Mouse (Mus musculus): ENCODE data around the gene Gtf3c5.

Gtf3c5 gene

GRCm38 (mm10) chr2:28583651-28584050 lies at the start of gene Gtf3c5:
Gene Gtf3c5 (minus strand): TSS chr2:28583751.
- no peak for DNase-seq (ENCODE audit: inconsistent age in 2 of 2, low spot score in 1 of 2)

DNA sequence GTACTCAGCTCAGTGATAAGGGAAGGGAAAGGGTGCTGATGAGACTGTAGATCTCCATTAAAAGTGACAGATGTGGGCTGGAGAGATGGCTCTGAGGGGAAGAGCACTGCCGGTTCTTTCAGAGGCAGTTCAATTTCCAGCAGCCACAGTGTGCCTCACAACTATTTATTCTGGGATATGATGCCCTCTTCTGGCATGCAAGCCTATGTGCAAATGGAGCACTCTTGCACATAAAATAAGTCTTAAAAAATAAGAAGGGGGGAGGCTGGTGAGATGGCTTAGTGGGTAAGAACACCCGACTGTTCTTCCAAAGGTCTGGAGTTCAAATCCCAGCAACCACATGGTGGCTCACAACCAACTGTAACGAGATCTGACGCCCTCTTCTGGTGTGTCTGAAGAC lies 49.6 kb upstream of the Gtf3c5 start:
- DNase-seq (ENCODE audit: inconsistent age in 2 of 2, low spot score in 1 of 2) = no peak

- DNase-seq (ENCODE audit: inconsistent age in 2 of 2, low spot score in 1 of 2) = no peak
Observed at GRCm38 (mm10) chr2:28632626-28633025, 49.1 kb upstream of the Gtf3c5 start.

- no peak for DNase-seq (ENCODE audit: inconsistent age in 2 of 2, low spot score in 1 of 2)
Observed at GRCm38 (mm10) chr2:28629911-28630381, 46.4 kb upstream of the Gtf3c5 start.

DNA sequence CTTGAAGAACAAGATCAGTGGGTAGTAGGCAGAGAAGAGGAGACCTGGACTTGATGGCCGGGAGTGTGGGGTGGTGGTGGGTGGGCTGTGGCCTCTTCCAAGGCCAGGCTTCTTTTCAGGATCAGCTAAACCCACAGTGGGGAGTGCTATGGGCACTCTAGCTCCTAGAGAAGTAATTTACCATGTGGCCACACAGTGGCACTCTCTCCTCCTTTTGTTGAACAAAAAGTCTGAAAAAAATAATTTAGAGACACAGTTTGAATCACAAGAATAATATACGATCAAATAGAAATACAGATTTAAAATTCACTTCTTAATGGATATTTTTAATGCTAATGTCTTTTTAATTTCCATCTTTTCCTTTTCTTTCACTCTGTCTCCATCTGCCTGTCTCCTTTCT lies 44.5 kb upstream of the Gtf3c5 start:
- no peak for DNase-seq (ENCODE audit: inconsistent age in 2 of 2, low spot score in 1 of 2)

DNA sequence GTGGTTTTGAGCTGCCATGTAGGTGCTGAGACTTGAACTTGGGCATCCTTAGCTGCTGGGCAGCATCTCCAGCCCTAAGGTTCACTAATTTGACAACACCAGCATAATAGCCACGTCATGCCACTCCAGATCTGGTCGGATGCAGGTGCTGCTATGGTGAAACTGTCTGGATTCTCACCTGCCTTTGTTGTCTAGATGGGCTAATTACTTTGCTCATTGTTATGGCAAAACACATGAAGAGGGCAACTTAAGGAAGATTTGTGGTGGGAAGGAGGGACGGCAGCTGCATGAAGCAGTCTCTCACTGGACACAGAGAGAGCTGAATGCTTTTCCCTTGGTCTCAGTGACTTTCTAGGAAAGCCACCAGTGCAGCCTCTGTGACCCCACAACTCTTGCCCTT lies 42.5 kb upstream of the Gtf3c5 start:
- DNase-seq (ENCODE audit: inconsistent age in 2 of 2, low spot score in 1 of 2) = no peak

GRCm38 (mm10) chr2:28624870-28625269 lies 41.3 kb upstream of the Gtf3c5 start:
- DNase-seq (ENCODE audit: inconsistent age in 2 of 2, low spot score in 1 of 2) = no peak

DNA sequence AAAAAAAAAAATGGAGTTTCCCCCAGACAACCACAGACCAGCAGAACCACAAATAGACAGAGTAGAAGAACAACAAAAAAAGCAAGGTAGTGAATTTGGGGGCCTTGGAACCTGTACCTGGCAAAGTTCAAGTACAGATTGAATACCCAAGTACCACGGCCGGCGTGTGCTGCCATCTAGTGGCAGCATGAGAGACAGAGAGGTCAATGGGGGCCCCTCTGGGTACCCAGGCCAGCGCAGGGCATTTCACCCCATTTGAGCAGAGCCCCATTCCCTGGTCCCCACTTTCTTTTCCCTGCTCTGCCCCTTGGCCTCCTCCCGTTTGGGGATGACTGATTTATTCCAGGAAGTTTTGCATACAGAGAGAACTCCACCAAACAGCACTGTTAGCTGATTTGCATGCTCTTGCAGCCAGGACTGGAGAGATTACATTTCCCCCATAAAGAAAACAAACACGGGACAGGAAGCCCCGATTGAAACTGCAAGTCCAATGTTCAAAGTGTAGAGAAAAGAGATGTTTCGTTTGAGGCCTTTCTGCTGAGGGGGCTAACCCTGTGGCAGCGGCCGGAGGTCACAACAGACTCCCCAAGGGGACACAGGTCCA lies 39.1 kb upstream of the Gtf3c5 start:
- DNase-seq (ENCODE audit: inconsistent age in 2 of 2, low spot score in 1 of 2) = peak; percentile 22 to 68

DNA sequence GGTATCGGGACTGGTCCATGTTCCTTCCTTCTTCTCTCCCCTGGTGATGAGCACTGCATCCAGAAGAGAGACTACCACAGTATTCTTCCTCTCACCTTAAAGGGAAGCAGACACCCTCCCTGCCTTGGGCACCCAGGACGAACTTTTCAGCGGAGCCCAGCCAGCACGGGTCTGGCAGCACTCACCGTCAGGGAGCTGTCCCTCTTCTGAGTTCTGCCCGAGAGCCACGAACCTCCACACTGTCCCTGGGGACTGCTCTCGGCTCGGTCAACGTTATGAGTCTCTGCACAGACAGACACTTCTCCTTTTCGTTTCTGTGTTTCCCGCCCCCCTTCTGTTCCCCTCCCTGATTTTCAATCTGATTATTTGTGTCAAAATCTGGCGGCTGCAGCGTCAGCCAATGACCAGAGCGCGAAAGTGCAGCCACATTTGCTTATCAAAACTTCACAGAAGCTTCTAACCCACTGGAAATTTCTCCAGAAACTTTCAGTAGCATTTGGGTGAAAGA lies 38.2 kb upstream of the Gtf3c5 start, which contains the start of gene Gfi1b:
Gfi1b (minus strand) TSS at position 319 of the 508 bp plus-strand sequence.
- no peak for DNase-seq (ENCODE audit: inconsistent age in 2 of 2, low spot score in 1 of 2)

DNA sequence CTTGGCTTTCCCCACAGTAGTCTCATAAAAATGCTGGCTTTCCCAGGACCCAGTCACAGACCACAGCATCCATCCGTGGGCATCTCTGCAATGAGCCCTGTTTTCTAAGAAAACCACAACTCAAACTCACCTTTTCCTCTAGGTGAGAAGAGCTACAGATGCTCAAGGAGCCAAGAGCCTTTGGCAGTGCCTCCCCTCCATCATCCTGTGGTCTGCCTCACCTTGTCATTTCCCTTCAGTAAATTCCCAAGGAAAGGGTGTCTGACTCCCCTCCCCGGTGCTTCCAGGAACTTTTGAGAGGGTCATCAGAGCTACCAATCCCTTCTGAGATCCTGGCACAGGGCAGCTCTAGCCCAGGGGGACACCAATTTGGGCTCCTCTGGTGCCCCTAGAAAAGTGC lies 37.6 kb upstream of the Gtf3c5 start:
- no peak for DNase-seq (ENCODE audit: inconsistent age in 2 of 2, low spot score in 1 of 2)

GRCm38 (mm10) chr2:28620522-28620921 lies 37.0 kb upstream of the Gtf3c5 start:
- DNase-seq (ENCODE audit: inconsistent age in 2 of 2, low spot score in 1 of 2) = no peak

DNA sequence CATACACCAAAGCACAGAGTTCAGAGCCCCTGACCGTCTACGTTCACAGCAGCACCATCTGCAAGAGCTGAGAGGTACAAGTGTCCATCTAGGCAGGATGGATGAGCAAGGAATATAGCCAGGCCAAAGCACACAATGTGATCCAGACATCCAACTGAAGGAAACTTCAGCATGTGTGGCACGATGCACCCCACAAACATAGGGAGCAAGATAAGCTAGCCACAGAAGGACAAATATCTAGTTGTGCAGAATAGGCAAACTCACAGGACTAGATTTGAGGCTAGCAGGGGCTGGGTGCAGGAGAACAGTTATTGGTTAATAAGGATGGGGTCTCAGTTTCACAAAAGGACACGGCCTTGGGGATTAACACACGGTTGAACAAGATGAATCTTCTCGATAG lies 35.8 kb upstream of the Gtf3c5 start:
- no peak for DNase-seq (ENCODE audit: inconsistent age in 2 of 2, low spot score in 1 of 2)

DNA sequence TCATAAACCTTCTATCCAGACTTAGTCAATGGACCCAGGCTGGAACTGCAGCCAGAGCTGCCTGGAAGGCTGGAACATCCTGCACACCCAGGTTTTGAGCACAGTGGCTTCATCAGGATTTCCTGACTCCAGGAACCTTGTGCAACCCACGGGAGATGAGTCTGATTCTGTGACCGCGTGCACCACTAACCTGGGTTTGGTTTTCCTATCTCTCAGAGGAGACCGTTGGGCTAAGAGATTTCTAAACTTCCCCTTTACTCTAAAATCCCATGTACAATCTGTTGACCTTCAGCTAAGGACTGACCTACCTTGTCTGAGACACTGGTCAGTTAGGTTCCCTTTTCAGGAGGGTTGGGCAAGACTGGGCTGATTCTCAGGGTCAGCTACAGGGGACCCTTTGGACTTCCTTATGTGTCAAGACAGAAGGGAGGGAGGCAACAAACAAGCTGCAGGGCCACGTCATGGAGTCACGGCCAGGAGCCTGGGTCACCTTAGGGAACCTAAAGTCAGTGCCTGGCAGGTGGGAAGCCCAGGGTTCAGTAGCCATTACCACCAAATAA lies 35.3 kb upstream of the Gtf3c5 start:
- no peak for DNase-seq (ENCODE audit: inconsistent age in 2 of 2, low spot score in 1 of 2)

DNA sequence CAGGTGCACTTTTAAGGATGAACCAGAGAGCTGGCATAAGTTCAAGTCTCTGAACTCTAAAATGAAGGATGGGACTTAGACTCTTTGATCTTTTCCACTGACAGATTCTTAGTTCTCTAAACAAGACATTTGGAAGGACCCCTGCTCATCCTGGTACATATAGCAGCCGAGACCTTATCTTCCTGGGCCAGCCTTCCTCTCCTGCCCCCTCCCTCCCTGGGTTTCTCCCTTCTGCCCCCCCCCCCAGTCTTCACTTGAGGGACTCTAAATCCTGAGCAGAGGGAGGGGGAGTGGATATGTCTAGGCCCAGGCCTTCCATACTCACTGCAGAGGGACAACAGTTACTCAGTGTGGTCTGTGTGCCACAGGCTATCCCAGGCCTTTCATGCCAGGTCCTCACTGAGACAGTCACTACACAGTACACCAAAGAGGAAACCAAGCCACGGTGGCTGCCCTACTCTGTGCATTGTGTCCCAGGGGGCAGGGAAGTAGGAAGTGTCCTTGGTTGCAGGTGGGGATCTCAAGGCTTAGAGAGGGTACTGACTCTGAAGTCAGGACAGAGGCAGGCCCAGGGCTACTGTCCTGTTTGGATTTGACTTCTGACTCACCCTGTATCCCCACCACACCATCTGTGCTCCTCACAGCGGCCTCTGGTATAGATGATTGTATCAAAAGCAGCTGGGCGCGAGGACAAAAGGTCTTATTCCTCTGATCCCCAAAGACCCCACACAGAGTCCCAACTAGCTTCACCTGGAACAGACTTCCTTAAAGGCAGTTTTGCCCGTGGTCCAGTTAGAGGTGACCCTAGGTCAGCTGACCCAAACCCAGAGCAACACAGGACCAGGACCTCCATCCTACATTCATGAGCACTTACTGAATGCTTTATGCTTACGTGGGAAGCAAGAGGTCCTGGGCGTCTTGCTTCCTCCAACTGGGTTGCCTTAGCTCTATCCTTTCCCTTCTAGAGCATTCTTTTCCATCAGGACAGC lies 34.2 kb upstream of the Gtf3c5 start:
- DNase-seq (ENCODE audit: inconsistent age in 2 of 2, low spot score in 1 of 2) = no peak

GRCm38 (mm10) chr2:28616874-28617273 lies 33.3 kb upstream of the Gtf3c5 start:
- no peak for DNase-seq (ENCODE audit: inconsistent age in 2 of 2, low spot score in 1 of 2)

GRCm38 (mm10) chr2:28616358-28616757 lies 32.8 kb upstream of the Gtf3c5 start:
- DNase-seq (ENCODE audit: inconsistent age in 2 of 2, low spot score in 1 of 2) = no peak

GRCm38 (mm10) chr2:28613599-28613998 lies 30.0 kb upstream of the Gtf3c5 start:
- DNase-seq (ENCODE audit: inconsistent age in 2 of 2, low spot score in 1 of 2) = no peak

GRCm38 (mm10) chr2:28612436-28613063 lies 29.0 kb upstream of the Gtf3c5 start:
- no peak for DNase-seq (ENCODE audit: inconsistent age in 2 of 2, low spot score in 1 of 2)

- no peak for DNase-seq (ENCODE audit: inconsistent age in 2 of 2, low spot score in 1 of 2)
Observed at GRCm38 (mm10) chr2:28611407-28611787, 27.8 kb upstream of the Gtf3c5 start.

GRCm38 (mm10) chr2:28610716-28611406 lies 27.3 kb upstream of the Gtf3c5 start:
- no peak for DNase-seq (ENCODE audit: inconsistent age in 2 of 2, low spot score in 1 of 2)

- no peak for DNase-seq (ENCODE audit: inconsistent age in 2 of 2, low spot score in 1 of 2)
Observed at GRCm38 (mm10) chr2:28609851-28610250, 26.3 kb upstream of the Gtf3c5 start.

All from adrenal gland, adult (tissue).